Mouse (Mus musculus) stomach, embryonic 16.5 days (tissue): ENCODE results near the gene Ctsh. TPM values are rescaled to one million over a fixed set of nuclear protein-coding genes. Genes with fewer than 3 reads are reported as not detected.

Experiments
- ATAC-seq: fragments of 200-750 bp; cut with Nextera tagmentation; 2 replicates; pipeline ENCODE4 v1.8.0; 2017; ENCODE audit warnings: moderate number of reproducible peaks, moderate TSS enrichment; ENCODE audit not compliant: insufficient read depth, low FRiP score
- H3K27ac ChIP-seq: fragments of 300-500 bp; sonication (generic); 2 replicates; pipeline ENCODE4 v1.5.1; 2014; ENCODE audit warnings: low read length
- H3K27me3 ChIP-seq: fragments of 300-500 bp; sonication (generic); 2 replicates; pipeline ENCODE4 v1.6.1; 2014; ENCODE audit warnings: low read length, control low read depth, mixed read lengths; ENCODE audit not compliant: control insufficient read depth, insufficient read depth
- H3K36me3 ChIP-seq: fragments of 300-500 bp; sonication (generic); 2 replicates; pipeline ENCODE4 v1.6.1; 2014; ENCODE audit warnings: low read length; ENCODE audit not compliant: control insufficient read depth, insufficient read depth
- H3K4me1 ChIP-seq: fragments of 300-500 bp; sonication (generic); 2 replicates; pipeline ENCODE4 v1.6.1; 2014; ENCODE audit warnings: low read length, control low read depth, mixed read lengths; ENCODE audit not compliant: control insufficient read depth, insufficient read depth
- H3K4me2 ChIP-seq: fragments of 300-500 bp; sonication (generic); 2 replicates; pipeline ENCODE4 v1.6.1; 2014; ENCODE audit warnings: low read depth, low read length, mixed read lengths
- H3K4me3 ChIP-seq: fragments of 300-500 bp; sonication (generic); replicated peaks from 2 replicates; pipeline ENCODE4 v1.5.1; 2014; ENCODE audit warnings: mild to moderate bottlenecking, low read length
- H3K9ac ChIP-seq: fragments of 300-500 bp; sonication (generic); 2 replicates; pipeline ENCODE4 v1.6.1; 2014; ENCODE audit warnings: low read length
- H3K9me3 ChIP-seq: fragments of 300-500 bp; sonication (generic); replicated peaks from 2 replicates; pipeline ENCODE4 v1.6.1; 2016; ENCODE audit warnings: low read length, control low read depth; ENCODE audit not compliant: control insufficient read depth
- WGBS: fragments of 180-500 bp; shearing (Covaris S2); extraction: QIAGEN DNeasy Blood & Tissue Kit; methylation state at CpG from one replicate; pipeline ENCODE4 v1.1.7; 2014; 5-methylcytosine and 5-hydroxymethylcytosine counted together
- polyA plus RNA-seq: library from polyadenylated mRNA; unstranded; fragments of >200 nt; fragmentation: Nextera tagmentation; extraction: Ambion mirVana; gene quantifications from 2 replicates; pipeline ENCODE4 v1.2.1, GENCODE M21; 2015

Gene Ctsh
- 100 and 121 TPM in 2 replicates for polyA plus RNA-seq

- no peaks in the 10 kb centered on the region for H3K9me3 ChIP-seq
- H3K4me1 ChIP-seq: no peaks in the 10 kb centered on the region
- no peaks in the 10 kb centered on the region for H3K36me3 ChIP-seq
- WGBS: 72% methylated on average over 2 of the region's 2 CpGs
- ATAC-seq: no peak
- peak within 1 kb of the TSS; percentile 63 for H3K4me3 ChIP-seq
- H3K27me3 ChIP-seq: no peaks in the 10 kb centered on the region
- peak within 1 kb of the TSS; percentile 89 for H3K4me2 ChIP-seq
- peak within 1 kb of the TSS; percentile 55 for H3K27ac ChIP-seq
- peak within 1 kb of the TSS; percentile 80 for H3K9ac ChIP-seq
Observed at GRCm38 (mm10) chr9:90053852-90054251, at the start of gene Ctsh. Ctsh (plus strand) TSS chr9:90054152.

GRCm38 (mm10) chr9:90006432-90006831 is 47.5 kb upstream of the Ctsh start:
- Histone ChIP-seq H3K4me2 (no peak overlapping the region), H3K27ac (no peak overlapping the region), H3K9me3 (no peaks in the 10 kb centered on the region), H3K4me1 (no peaks in the 10 kb centered on the region), H3K27me3 (no peaks in the 10 kb centered on the region), H3K4me3 (no peak overlapping the region), H3K36me3 (no peaks in the 10 kb centered on the region), H3K9ac (no peak overlapping the region)
- 89% methylated on average over 3 of the region's 3 CpGs for WGBS
- ATAC-seq: no peak

- Histone ChIP-seq H3K4me1 (no peaks in the 10 kb centered on the region), H3K9me3 (no peaks in the 10 kb centered on the region), H3K9ac (no peak overlapping the region), H3K27ac (no peak overlapping the region), H3K4me3 (no peak overlapping the region), H3K27me3 (no peaks in the 10 kb centered on the region), H3K36me3 (no peaks in the 10 kb centered on the region), H3K4me2 (no peak overlapping the region)
- peak; percentile 30; the same call in 1 of the 2 replicates for ATAC-seq
- WGBS: 37% methylated on average over 2 of the region's 2 CpGs
Observed at GRCm38 (mm10) chr9:90007094-90007493, 46.9 kb upstream of the Ctsh start.

- ATAC-seq: peak; percentile 39
- Histone ChIP-seq H3K9me3 (no peaks in the 10 kb centered on the region), H3K4me2 (no peak overlapping the region), H3K4me3 (no peak overlapping the region), H3K27me3 (no peaks in the 10 kb centered on the region), H3K27ac (no peak overlapping the region), H3K4me1 (no peaks in the 10 kb centered on the region), H3K9ac (no peak overlapping the region), H3K36me3 (no peaks in the 10 kb centered on the region)
- 74% methylated on average over 6 of the region's 6 CpGs for WGBS
Observed at GRCm38 (mm10) chr9:90008138-90008537, 45.8 kb upstream of the Ctsh start.

GRCm38 (mm10) chr9:90011849-90012248 is 42.1 kb upstream of the Ctsh start:
- Histone ChIP-seq H3K9me3 (no peaks in the 10 kb centered on the region), H3K36me3 (no peaks in the 10 kb centered on the region)

GRCm38 (mm10) chr9:90014649-90015048 is 39.3 kb upstream of the Ctsh start:
- H3K9ac ChIP-seq: no peak overlapping the region
- H3K9me3 ChIP-seq: no peaks in the 10 kb centered on the region
- H3K36me3 ChIP-seq: no peaks in the 10 kb centered on the region
- H3K4me2 ChIP-seq: no peak overlapping the region
- H3K27ac ChIP-seq: no peak overlapping the region
- no peak for ATAC-seq
- H3K4me3 ChIP-seq: no peak overlapping the region
- no peaks in the 10 kb centered on the region for H3K27me3 ChIP-seq
- 81% methylated on average over 3 of the region's 3 CpGs for WGBS
- H3K4me1 ChIP-seq: no peaks in the 10 kb centered on the region

More at GRCm38 (mm10) chr9:90011849-90012248, 42.1 kb upstream of the Ctsh start:
- Histone ChIP-seq H3K4me2 (no peak overlapping the region), H3K4me1 (no peaks in the 10 kb centered on the region), H3K4me3 (no peak overlapping the region), H3K27ac (no peak overlapping the region), H3K9ac (no peak overlapping the region), H3K27me3 (no peaks in the 10 kb centered on the region)
- 57% methylated on average over 2 of the region's 2 CpGs for WGBS
- no peak for ATAC-seq

- H3K4me1 ChIP-seq: no peaks in the 10 kb centered on the region
- H3K27me3 ChIP-seq: no peaks in the 10 kb centered on the region
- H3K9ac ChIP-seq: no peak overlapping the region
- WGBS: 79% methylated on average over 6 of the region's 6 CpGs
- H3K36me3 ChIP-seq: no peaks in the 10 kb centered on the region
- no peak for ATAC-seq
- H3K27ac ChIP-seq: no peak overlapping the region
- no peak overlapping the region for H3K4me3 ChIP-seq
- no peak overlapping the region for H3K4me2 ChIP-seq
- H3K9me3 ChIP-seq: no peaks in the 10 kb centered on the region
Observed at GRCm38 (mm10) chr9:90016204-90016603, 37.7 kb upstream of the Ctsh start.

- Histone ChIP-seq H3K9ac (no peak overlapping the region), H3K4me3 (no peak overlapping the region), H3K27me3 (no peaks in the 10 kb centered on the region), H3K9me3 (no peaks in the 10 kb centered on the region), H3K4me2 (no peak overlapping the region), H3K4me1 (no peaks in the 10 kb centered on the region), H3K27ac (no peak overlapping the region), H3K36me3 (no peaks in the 10 kb centered on the region)
- ATAC-seq: no peak
- 65% methylated on average over 6 of the region's 6 CpGs for WGBS
Observed at GRCm38 (mm10) chr9:90020866-90021265, 33.1 kb upstream of the Ctsh start.

- WGBS: 86% methylated on average over 4 of the region's 4 CpGs
- H3K4me1 ChIP-seq: no peaks in the 10 kb centered on the region
- H3K4me2 ChIP-seq: no peak overlapping the region
- no peaks in the 10 kb centered on the region for H3K36me3 ChIP-seq
- no peak for ATAC-seq
- no peak overlapping the region for H3K4me3 ChIP-seq
- H3K9me3 ChIP-seq: no peaks in the 10 kb centered on the region
- no peak overlapping the region for H3K9ac ChIP-seq
- no peak overlapping the region for H3K27ac ChIP-seq
- no peaks in the 10 kb centered on the region for H3K27me3 ChIP-seq
Observed at GRCm38 (mm10) chr9:90021442-90021841, 32.5 kb upstream of the Ctsh start.

GRCm38 (mm10) chr9:90027709-90028108 is 26.2 kb upstream of the Ctsh start:
- no peak overlapping the region for H3K4me3 ChIP-seq
- H3K36me3 ChIP-seq: no peaks in the 10 kb centered on the region
- ATAC-seq: no peak
- 86% methylated on average over 6 of the region's 6 CpGs for WGBS
- H3K27ac ChIP-seq: no peak overlapping the region
- no peak overlapping the region for H3K9ac ChIP-seq
- H3K4me2 ChIP-seq: no peak overlapping the region
- H3K4me1 ChIP-seq: no peaks in the 10 kb centered on the region
- H3K27me3 ChIP-seq: no peaks in the 10 kb centered on the region
- no peaks in the 10 kb centered on the region for H3K9me3 ChIP-seq
